Mouse (Mus musculus) right cerebral cortex, adult 2 months (tissue): Measurements from ENCODE around the gene Map7d1.

Experiments used
- DNase-seq, 2 experiments: peaks; one replicate each; pipeline ENCODE4 v3.0.0; 2021 to 2022; ENCODE audit warnings: low spot score in 2 of 2

The Map7d1 gene

DNA sequence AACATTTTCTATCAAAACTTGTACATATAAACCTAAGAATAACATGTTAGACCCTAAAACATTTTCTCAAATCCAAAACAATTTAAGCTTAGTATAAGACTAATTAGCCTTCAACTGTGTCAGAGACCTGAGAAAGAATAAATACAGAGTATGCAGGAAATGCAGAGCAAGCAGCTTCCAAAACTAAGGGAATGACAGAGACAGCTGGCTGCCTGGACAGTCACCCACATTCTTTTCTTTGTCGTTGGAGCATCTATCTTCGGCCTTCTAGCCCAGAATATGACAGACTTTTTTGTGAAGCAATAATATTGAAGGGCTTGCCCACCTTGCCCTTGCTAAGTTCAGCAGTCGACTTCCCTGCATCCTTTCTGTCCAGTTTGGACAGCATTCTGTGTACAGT is 13.1 kb upstream of the Map7d1 start:
- DNase-seq, result no peak

DNA sequence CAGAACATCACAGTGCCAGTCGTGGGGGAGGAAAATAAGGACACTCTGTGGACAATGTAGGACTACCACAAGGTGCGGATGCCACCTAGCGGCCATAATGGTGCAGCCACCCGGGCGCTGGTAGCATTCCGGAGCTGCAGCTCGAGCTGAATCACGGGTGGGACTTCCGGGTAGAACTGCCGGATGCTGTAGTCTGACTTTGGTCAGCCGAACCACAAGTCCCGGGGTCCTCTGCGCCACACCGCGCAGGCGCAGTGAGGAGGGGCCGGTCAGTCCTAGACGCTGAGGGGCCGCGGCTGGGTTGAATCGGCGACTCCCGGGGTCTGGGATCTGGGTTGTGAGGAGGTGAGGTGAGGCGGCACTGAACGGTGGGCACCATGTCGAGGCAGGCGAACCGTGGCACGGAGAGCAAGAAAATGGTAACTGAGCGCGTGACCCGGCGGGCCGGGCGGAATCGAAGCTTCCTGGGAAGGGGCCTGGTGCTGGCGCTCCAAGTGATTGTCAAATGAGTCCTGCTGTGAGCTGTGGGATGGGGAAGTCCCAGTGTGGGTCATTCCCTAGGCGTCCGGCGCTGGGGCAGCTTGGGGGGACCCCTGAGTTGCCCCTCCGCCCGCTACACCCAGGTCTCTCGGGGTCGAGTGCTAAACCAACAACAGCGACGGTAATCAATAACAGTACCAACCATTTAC is 6.1 kb upstream of the Map7d1 start, which contains the start of gene Trappc3:
Gene Trappc3, plus strand, starts transcription at position 207 of the 689 bp plus-strand sequence.
- peak; percentile 100 for DNase-seq

DNA sequence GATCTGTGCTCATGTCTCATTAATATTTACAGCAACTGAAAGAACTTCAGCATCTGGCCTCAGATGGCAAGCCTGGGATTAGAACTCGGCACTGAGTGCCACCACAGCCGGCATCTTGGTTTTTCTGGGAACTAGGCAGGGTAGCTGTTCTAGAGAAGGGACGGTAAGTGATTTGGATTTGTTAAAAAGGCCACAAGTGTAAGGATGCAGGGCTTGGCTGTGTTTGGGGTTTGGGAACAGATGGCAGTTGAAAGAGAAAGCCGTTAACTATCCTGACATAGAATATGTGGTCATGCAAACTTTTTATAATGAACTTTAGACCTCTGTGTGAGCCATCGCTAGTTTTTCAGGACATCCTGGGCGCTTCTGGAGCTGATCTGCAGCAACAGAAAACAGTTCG is 5.5 kb upstream of the Map7d1 start:
- no peak for DNase-seq

DNA sequence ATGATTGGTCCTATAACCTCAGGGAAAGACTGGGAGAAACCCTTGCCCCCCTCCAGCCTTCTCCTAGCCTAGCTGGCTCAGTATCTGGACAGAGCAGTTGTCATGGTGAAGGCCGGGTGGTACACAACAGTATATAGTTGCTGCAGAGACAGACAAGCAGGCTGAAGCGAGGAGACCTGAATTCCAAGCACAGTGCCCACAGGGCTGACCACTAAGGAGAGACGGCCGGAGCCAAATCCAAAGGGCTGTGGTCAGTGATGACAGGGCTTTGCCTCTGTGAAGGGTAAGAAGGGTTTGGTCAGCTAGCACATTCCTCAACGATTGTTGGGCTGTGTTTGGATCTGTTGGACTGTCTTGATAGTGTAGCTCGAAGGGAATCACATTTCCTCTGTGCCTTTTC is 5.1 kb upstream of the Map7d1 start:
- DNase-seq, result no peak

DNA sequence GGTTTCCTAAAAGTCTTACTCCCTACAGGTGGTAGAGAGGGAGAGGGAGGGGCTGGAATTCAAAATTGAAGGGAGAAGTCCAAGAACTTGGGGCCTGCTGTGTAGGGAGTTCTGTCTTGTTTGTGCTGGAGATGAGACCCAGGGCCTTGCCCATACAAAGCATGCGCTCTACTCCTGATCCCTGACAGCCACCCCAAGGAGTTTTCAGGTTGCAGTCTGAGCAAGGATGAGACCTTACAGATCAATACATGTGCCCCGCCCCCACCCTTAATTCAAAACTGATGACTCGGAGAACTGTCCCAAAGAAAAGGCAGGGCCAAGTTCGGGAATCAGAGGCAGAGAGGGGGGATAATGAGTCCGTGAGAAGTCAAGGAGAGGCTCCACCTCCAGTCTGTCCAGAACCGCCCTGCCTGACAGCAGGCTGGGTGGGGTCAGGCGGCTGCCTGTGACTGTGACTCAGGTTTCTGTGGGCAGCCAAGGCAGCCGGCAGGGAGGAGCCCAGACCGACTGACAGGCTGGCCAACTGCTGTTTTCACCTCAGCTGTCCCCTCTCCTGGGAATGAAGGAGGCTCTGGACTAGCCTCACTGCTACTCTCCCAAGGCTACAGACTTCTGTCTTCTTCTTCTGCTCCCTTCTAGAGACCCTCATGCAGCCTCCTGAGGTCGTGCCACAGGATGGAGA is 4.5 kb upstream of the Map7d1 start:
- DNase-seq, result no peak

DNA sequence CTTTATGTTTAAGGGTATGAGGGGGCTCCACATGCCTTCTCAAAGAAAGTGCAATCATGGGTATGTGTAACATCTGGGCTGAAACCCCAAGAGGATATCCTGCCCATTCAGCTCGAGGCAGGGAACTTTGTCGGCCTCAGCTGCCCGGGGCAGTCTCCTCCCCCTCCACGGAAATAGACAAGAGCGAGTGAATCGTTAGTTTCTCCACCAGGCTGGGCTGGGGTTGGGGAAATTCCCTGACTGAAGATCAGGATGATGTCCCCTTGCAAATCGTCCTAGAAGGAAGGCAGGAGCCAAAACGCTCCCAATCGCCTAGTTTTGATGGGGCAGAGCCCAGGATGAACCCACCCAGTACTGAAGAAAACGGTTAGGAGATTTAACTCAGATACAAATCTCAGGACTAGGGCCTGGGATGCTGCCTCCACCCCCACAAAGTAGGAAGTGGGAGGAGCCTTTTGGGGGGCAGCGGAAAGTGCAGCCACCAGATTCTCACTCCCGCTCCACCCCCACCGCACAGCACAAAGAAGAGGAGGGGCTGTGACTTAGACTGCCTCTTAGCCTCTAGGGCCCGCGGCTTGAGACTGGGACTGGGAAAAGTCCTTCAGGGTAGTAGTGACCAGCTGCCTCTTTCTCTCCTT is 3.5 kb upstream of the Map7d1 start:
- no peak for DNase-seq

DNA sequence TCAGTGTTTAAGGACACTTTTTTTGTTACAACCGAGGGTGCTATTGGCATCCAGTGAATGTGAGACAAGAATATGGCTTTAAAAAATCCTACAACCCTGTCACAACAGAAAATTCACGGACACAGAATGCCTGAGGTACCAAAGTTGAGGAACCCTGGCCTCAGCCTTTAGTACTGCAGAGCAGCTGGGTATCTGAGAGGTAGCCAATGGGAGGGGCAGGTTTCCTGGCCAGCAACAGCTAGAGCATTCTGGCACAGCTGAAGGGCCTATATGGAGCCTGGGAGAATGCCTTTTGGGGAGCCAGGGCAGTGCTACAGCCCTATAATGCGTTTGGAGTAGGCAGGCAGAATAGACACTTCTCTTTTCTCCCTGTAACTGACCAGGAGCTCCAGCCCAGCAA is 2.9 kb upstream of the Map7d1 start:
- no peak for DNase-seq

DNA sequence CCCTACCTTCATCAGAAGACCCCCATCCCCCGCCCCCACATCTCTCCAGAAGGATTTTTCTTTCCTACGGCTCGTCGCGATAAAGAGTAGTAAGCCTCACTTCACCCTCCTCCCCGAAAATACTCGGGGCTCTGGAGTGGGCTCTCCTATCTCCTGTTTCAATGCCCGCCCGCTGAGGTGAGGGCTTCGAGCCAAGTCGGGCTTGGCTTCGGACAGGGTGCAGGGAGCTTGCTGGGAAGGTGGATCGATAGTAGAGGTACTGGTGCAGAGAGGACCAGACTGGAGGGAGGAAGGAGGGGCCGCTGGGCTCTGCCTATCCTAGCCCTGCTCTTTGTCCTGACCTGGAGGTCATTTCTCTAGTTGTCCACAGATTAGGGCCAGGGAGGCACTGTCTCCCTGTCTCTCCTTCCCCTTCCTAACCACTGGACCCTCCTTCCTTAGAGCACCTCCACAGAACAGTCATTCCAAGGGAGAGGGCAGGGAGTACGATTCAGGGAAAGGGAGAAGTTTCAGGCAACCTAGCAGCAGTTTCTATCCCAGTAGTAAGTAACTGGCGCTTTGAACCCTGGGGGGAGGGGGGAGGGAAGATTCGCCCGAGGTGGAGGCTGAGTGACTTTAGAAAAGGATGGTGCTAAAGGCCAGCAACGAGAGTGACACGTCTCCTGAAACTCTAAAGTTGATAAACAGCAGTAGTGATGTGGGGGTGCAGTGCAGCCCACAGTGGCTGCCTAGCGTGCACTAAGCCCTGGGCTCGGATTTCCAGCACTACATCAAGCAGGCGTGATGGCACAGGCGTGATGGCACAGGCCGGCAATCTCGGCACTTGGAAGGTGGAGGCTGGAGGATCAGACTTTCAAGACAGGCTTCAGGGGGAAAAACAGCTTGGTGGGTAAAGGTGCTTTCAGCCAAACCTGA is 1.1 kb upstream of the Map7d1 start:
- DNase-seq, result no peak

DNA sequence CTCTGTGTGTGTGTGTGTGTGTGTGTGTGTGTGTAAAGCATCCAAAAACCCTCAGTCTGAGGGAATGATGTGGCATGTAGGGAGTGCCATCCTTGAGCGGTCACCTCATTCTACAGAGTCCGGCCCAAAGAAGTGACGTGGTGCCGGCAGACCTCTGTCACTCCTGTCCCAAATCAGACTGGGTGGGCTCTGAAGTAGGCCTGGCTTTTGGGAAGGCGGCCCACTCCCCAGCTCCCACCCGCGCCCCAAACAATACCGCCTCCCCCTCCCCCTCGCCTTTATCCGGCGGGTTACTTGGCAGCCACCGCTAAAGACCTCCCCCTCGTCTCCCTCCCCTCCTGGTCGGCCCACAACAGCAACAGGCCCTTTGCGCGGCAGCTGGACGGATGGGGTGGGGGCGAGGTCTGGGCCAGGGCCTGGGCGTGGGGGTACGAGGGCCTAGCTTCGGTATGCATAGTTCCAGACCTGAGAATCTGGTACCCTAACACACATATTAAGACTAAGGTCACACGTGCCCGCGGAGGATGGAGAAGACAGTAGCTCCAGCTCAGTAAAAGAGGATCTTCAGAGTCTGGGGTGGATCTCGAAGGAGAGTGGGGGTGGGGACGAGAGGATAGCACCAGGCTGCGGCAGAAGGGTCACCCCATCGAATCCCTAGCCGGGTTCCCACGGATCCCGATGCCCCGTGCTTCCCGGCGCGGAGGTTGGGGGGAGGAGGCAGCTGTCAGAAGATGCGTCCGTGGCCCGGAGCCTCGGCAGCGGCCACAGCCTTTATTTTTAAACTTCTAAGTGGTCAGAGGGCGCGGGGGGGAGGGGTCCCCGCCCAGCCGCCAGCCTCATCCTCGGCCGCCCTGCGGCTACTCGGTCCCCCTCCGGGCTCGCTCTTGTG is 786 bp downstream of the Map7d1 start:
- DNase-seq, result no peak

DNA sequence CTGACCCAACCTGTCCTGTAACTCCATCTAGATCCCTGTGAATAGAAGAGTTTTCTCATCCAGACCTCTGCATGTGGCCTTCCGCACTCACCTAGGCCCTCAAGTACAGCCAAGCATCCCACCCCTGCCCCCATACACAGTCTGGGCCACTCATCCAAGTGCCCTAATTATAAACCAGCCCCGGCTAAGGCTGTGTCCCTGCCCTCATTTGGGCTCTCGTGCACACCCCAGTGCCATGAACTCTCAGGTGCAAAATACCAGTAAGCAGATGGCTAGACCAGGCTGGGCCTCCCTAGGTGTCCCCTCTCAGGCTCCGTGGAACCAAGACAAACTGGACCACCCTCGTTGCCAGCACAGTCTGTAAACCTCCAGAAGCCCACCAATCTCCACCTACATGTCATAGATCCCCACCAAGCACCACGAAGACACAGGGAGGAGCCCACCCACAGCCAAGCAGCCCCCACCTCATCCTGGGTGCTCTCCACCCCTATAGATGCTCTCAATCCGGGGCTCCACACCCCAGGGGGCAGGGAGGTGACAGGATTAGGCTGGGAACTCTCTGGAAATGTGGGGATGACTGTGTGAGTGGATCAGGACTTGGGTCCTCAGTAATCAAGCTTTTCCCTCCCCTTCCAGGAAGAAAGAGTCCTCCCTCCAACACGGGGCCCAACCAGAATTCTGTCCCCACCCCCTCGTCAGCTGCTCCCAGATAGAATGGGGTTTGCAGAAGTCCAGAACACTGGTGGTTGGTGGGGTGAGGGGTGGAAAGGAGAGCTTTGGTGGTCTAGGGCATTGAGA is 1.6 kb downstream of the Map7d1 start:
- peak in 1 of 2 experiments; percentile 69 for DNase-seq

DNA sequence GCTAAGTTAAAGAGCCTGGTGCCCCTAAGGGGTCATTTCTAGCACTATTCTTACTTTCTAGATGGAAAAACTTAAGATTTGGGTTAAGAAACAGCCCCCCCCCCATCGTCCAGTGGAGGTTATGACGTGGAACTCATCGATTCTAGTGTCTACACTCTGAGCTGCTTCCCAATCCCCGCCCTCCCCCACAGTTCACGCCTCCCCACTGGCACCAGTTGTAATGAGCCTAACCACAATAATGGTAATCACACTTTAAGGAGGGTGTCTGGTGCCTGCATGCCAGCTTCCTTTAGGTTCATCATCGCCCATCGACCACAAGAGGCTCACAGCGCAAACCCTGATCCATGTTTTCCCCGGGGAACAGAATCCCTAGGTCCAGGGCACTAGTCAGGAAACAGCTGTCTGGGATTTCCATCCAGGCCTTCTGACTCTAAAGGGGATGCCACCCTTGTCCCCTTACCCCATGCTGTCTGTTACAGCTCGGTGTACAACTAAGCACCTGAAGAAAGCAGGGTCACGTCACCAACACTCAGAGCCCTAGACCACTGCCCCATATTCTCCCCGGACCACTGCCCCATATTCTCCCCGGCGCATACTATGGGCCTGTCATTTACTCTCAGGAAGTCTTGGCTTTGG is 2.4 kb downstream of the Map7d1 start:
- DNase-seq, result no peak

DNA sequence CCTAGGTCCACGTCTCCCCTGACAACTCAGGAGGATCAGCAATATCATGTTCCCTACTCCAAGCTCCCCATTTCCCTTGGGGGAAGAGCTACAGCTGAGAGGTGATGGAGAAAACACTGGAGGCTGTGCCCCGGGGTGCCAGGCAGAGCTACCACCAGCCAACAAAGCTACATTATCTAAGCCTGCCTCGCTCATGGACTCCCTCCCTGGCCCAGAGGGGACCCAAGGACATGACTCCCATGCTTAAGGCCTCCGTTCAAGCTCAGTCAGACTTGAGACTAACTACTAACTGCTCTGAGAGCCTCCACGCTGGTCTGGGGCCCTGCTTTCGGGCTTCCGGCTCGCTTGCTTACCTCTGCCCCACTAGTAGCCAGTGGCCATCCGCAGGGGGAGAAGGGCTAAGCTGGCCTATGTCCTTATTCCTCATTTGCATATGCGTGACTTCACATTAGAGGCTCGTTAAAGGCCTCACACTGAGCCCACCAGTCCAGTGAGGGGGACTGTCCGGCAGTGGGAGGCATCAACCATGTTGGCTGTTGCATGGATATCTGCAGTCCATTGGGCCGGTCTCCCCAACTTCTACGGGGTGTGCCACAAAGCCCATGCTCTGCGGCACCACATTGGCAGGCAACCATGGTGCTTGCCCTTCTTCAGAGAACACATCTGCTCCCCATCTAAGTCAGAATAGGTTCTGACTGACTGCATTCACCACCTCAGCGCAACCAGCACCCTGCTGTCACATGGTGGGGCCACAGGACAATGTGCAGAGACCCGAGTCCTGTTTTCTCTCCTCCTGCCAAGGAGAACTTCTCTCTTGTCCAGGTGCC is 3.5 kb downstream of the Map7d1 start:
- DNase-seq, result no peak

DNA sequence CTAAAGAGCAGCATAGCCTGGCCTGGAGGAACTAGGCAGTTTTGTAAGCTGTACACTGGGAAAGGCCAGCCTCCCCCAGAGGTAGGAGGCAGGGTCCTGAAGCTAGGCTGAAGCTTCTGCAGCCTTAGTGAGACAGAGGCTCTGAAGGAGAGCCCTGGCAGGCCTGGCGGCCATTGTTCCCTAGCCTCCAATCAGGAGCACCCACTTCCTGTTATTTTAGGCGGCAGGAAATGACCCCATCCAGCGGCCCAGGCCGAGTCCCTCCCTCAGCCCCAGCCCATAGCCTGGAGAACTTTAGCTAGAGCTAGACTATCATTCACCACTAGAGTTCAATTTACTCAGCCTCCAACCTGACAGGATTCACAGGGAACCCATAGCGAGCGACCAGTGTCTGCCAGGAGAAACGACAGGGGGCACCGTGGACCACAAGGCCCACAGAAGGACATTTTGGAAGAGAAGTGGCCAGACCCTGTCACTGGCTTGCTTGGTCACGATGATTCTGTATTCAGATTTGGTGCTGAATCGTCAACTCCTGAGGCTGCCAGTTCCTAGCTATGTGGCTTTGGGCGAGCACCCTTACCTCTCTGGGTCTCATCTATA is 4.4 kb downstream of the Map7d1 start:
- no peak for DNase-seq

DNA sequence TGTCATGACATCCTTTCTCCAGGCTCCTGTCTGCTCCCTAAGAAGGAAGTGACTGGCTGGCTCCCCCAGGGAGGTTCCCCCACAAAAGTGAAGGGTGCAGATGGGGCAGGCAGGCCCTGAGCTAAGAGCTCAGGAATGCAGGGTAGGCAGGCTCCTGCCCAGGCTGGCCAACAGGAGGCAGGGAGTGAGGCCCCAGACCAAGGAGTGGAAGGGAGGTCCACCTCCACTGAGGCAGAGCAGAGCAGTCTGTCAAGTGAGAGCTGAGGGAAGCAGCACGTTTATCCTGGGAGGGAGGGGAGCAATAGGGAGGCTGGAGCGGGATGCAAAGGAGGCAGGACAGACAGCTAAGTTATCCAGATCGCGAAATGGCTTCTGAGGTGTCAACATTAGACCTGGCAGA is 5.5 kb downstream of the Map7d1 start:
- DNase-seq, result no peak

DNA sequence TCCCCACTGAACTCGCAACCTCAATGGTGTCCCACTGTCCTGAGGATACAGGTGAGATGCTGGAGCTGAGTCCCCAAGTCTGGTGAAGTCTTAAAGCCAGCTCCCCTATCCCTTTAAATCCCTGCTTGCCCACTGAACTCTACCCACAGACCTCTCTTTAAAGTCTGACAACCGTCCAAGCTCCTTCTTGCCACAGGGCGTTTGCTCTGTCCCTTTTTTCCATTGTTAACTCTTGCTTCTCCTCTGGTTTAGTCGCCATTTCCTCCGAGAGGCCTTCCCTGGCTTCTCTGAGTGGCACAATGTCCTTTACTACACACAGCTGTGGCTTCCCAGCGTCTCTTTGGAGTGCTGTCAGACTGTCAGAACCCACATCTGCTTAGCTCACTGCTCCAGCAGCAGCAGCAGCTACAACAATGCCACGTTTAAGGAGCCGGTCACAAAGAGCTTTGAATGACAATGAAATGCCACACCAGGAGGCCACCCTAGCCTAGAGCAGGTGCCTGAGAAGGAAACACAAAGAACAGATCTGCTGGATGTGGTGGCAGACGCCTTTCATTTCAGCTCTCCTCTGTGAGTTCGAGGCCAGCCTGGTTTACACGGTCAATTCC is 7.8 kb downstream of the Map7d1 start:
- no peak for DNase-seq

DNA sequence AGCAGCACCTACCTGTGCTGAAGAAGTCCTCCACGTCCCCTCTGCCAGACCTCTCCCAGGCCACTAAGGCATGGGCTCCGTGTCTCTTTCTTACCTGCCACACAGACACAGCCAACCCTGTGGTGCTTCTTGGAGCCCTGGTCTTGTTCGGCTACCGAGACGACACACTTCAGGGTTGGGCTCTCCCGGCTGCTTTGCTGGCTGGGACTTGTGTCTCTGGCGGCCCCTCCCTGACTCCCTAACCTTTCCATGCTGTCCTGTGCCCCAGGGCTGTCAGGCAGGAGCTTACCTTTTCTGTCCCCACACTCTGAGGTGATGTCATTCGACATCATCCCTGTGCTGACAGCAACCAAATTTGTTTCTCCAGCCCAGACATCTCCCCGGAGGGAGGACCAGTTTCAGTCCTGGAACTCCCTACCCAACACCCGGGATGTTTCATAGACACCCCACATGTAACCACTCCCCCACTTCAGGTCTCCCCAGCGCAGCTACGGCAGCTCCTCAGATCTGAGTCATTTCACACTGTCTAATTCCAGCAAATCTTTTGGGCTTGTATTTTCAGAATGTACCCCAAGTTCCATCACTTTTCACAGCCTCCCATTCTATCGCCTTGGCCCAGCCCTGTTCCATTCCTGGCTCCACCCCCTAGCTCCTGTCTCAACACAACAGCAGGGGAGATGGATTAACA is 9.8 kb downstream of the Map7d1 start:
- DNase-seq, result peak in 1 of 2 experiments; percentile 67

DNA sequence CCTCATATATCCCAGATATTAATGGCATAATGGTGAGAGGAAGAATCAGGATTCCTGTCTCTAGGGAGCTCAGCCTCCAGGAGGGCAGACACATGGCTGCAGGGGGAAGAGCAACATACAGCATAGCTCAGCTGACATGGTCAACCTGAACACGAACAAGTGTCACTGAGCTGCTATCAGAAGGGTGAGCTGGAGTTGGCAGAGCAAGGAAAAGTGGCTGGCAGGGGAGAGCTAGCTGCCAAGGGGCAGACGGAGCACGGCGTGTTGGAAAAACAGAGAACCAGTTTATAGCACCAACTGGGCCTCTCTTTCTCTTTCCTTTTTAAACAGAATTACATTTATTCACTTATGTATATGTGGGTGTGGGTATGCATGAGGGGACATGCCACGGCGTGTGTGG is 13.6 kb downstream of the Map7d1 start:
- DNase-seq, result no peak
